Mouse (Mus musculus) erythroblast, embryonic 14.5 days (primary cell): Measurements from ENCODE around the gene Cog8. TPM values are rescaled to one million over a fixed set of nuclear protein-coding genes. Genes with fewer than 3 reads are reported as not detected.
"Not testable (repeated sequence)": the region's sequence is repeated elsewhere in the genome, so short reads cannot be mapped to it uniquely, and the experiment has no call there.

ENCODE experiments used
- H3K27me3 ChIP-seq: 2 replicates; pipeline ENCODE4 v1.6.1; 2012; ENCODE audit warnings: inconsistent platforms; ENCODE audit not compliant: control insufficient read depth
- H3K36me3 ChIP-seq: 2 replicates; pipeline ENCODE4 v1.6.1; 2012; ENCODE audit warnings: mild to moderate bottlenecking, inconsistent platforms; ENCODE audit not compliant: control insufficient read depth
- H3K4me1 ChIP-seq: 2 replicates; pipeline ENCODE4 v1.6.1; 2012; ENCODE audit warnings: inconsistent platforms; ENCODE audit not compliant: control insufficient read depth
- H3K4me3 ChIP-seq: replicated peaks from 2 replicates; pipeline ENCODE3; 2012; ENCODE audit warnings: moderate library complexity, mild to moderate bottlenecking, inconsistent platforms
- H3K9me3 ChIP-seq: 2 replicates; pipeline ENCODE4 v1.6.1; 2012; ENCODE audit warnings: low read length, inconsistent platforms, mixed read lengths; ENCODE audit not compliant: control insufficient read depth
- GATA1 ChIP-seq: IDR thresholded peaks from 2 replicates; pipeline ENCODE4 v1.6.1; 2012; ENCODE audit warnings: low read length, inconsistent platforms, mixed read lengths
- TAL1 ChIP-seq: IDR thresholded peaks from 3 replicates; pipeline ENCODE4 v1.6.1; 2012; ENCODE audit warnings: low read length, inconsistent platforms, mixed read lengths
- polyA plus RNA-seq: library from polyadenylated mRNA; stranded (reverse); fragments of >175 nt; gene quantifications from 2 replicates; pipeline ENCODE4 v1.2.3, GENCODE M21; 2012

Gene Cog8
- polyA plus RNA-seq, 1 experiment, result 1.7 TPM

- H3K27me3 ChIP-seq, result no peaks in the 10 kb centered on the region
- H3K9me3 ChIP-seq, result no peaks in the 10 kb centered on the region; the same call in 1 of the 2 replicates
- TF ChIP-seq GATA1 (no peak), TAL1 (no peak)
- peaks cover 95% of the 10 kb centered on the region for H3K36me3 ChIP-seq
- peaks cover 39% of the 10 kb centered on the region for H3K4me1 ChIP-seq
- H3K4me3 ChIP-seq, result peak within 1 kb of the TSS; percentile 79
These were observed 8.2 kb downstream of the Cog8 start, which contains the start of gene Pdf for GRCm38 (mm10) chr8:107048061-107048941. Gene Pdf, minus strand, starts transcription at chr8:107048614.

GRCm38 (mm10) chr8:107046976-107047375, 9.5 kb downstream of the Cog8 start:
- Histone ChIP-seq H3K4me1 (peaks cover 34% of the 10 kb centered on the region), H3K36me3 (peaks cover 95% of the 10 kb centered on the region), H3K9me3 (no peaks in the 10 kb centered on the region), H3K4me3 (no peak overlapping the region), H3K27me3 (no peaks in the 10 kb centered on the region)
- TF ChIP-seq GATA1 (no peak), TAL1 (no peak)

- Histone ChIP-seq H3K4me1 (peaks cover 34% of the 10 kb centered on the region), H3K9me3 (no peaks in the 10 kb centered on the region), H3K4me3 (no peak overlapping the region), H3K36me3 (peaks cover 95% of the 10 kb centered on the region), H3K27me3 (no peaks in the 10 kb centered on the region)
- no peak for TF ChIP-seq TAL1
- TF ChIP-seq GATA1, result no peak
These were observed 11.0 kb downstream of the Cog8 start for GRCm38 (mm10) chr8:107045478-107045877.

- no peaks in the 10 kb centered on the region for H3K9me3 ChIP-seq
- H3K4me1 ChIP-seq, result peaks cover under 1% of the 10 kb centered on the region; the same call in 1 of the 2 replicates
- TF ChIP-seq TAL1 (no peak), GATA1 (no peak)
- no peak overlapping the region for H3K4me3 ChIP-seq
- H3K27me3 ChIP-seq, result no peaks in the 10 kb centered on the region
- peaks cover 88% of the 10 kb centered on the region for H3K36me3 ChIP-seq
These were observed 15.9 kb downstream of the Cog8 start for GRCm38 (mm10) chr8:107040632-107041031.

- H3K4me1 ChIP-seq, result peaks cover 23% of the 10 kb centered on the region
- no peak for TF ChIP-seq GATA1
- TF ChIP-seq TAL1, result no peak
- H3K4me3 ChIP-seq, result no peak overlapping the region
- no peaks in the 10 kb centered on the region for H3K9me3 ChIP-seq
- H3K27me3 ChIP-seq, result no peaks in the 10 kb centered on the region
- peaks cover 60% of the 10 kb centered on the region for H3K36me3 ChIP-seq
These were observed 19.9 kb downstream of the Cog8 start for GRCm38 (mm10) chr8:107036626-107037025.

GRCm38 (mm10) chr8:107035641-107036040, 20.8 kb downstream of the Cog8 start:
- TF ChIP-seq GATA1, result no peak
- no peak for TF ChIP-seq TAL1
- peaks cover 28% of the 10 kb centered on the region for H3K4me1 ChIP-seq
- H3K27me3 ChIP-seq, result no peaks in the 10 kb centered on the region
- peaks cover 50% of the 10 kb centered on the region for H3K36me3 ChIP-seq
- no peak overlapping the region for H3K4me3 ChIP-seq
- no peaks in the 10 kb centered on the region for H3K9me3 ChIP-seq

- not testable (repeated sequence) for H3K27me3 ChIP-seq, H3K4me3 ChIP-seq, H3K9me3 ChIP-seq
- peaks cover 41% of the 10 kb centered on the region for H3K4me1 ChIP-seq
- peaks cover 31% of the 10 kb centered on the region for H3K36me3 ChIP-seq
These were observed 22.9 kb downstream of the Cog8 start for GRCm38 (mm10) chr8:107033609-107034008.

GRCm38 (mm10) chr8:107031577-107032090, 24.9 kb downstream of the Cog8 start:
- Histone ChIP-seq H3K4me1 (peaks cover 43% of the 10 kb centered on the region), H3K27me3 (no peaks in the 10 kb centered on the region)
- TF ChIP-seq TAL1 (no peak), GATA1 (no peak)

More at GRCm38 (mm10) chr8:107031577-107032090, 24.9 kb downstream of the Cog8 start:
- H3K9me3 ChIP-seq, result no peaks in the 10 kb centered on the region
- peak overlapping the region; percentile 99 for H3K4me3 ChIP-seq
- peaks cover 19% of the 10 kb centered on the region for H3K36me3 ChIP-seq
